Mouse (Mus musculus): ENCODE data around the gene Uprt.

- no peak for TF ChIP-seq CTCF (IDR thresholded peaks at IDR 0.05; ENCODE audit: insufficient read depth, low read length)
- TF ChIP-seq POLR2A (IDR thresholded peaks at IDR 0.05; ENCODE audit: borderline replicate concordance, extremely low read depth, low read depth, low read length) = no peak
Observed at GRCm38 (mm10) chrX:104543919-104544595, 61.4 kb downstream of the Uprt start.

Measured in lung, adult 2 months (tissue).